Mouse (Mus musculus) embryo, embryonic 9.5 days (tissue): ENCODE measurements around the gene 5730480H06Rik.

Experiments
- DNase-seq: peaks from one replicate; pipeline ENCODE4 v3.0.0-alpha.2; 2017; ENCODE audit errors: extremely low spot score

The 5730480H06Rik gene

DNA sequence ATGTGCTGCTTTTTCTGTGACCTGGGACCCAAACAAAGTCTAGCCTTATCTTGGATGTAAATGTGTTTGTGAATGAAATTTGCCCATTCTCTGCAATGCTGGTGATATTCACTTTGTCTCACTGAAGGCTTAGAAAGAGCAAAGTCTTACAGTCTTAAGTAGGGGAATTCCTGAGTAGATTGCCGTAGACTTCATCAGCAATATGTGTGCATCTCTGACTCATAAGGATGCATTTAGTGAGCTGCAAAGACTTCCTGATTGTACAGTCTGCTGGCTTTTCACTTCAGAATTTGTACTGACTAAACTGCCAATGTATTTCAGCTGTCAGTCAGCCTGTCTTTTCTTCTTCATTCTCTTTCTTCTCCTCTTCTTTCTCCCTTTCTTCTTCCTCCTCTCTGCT, 94.2 kb downstream of the 5730480H06Rik start:
- DNase-seq = no peak

DNA sequence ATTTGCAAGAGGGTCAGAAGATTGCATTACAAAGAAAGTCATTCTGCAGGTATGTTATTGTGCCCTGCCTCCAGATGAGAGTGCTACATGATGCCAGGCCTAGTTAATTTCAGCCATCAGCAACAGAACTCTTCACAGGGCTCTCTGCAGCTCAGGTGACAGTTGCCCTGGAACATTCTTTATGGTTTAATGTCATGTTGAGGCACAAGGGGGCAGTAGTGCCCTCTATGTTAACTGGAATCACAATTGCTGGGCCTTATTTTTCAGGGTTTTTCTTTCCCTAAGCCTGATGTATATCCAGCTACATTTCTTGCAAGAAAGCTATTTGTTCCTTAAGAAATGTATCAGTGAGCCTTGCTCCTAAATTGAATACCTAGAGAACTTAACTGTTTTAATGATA, 102.7 kb downstream of the 5730480H06Rik start:
- peak; percentile 34 for DNase-seq

- DNase-seq = no peak
Measured at GRCm38 (mm10) chr5:48448888-48449287, 121.1 kb downstream of the 5730480H06Rik start.

- no peak for DNase-seq
Measured at GRCm38 (mm10) chr5:48460221-48460620, 132.5 kb downstream of the 5730480H06Rik start.
